Mouse (Mus musculus) MEL (cell line): ENCODE results near the gene Plxdc2. TPM values are rescaled to one million over a fixed set of nuclear protein-coding genes. Genes with fewer than 3 reads are reported as not detected.

Experiments
- DNase-seq: peaks from one replicate; pipeline ENCODE4 v3.0.0; 2011; ENCODE audit warnings: low read depth, low spot score
- H3K27ac ChIP-seq: 2 replicates; pipeline ENCODE4 v1.5.1; 2012; ENCODE audit warnings: low read depth, mild to moderate bottlenecking, control low read depth, low read length, moderate library complexity; ENCODE audit not compliant: control insufficient read depth
- H3K27me3 ChIP-seq, 2 experiments: fragments of 150-350 bp in 1 of 2; sonication (generic) in 1 of 2; 2 replicates each; pipeline ENCODE4 v1.6.1; 2012; ENCODE audit warnings: low read length in 2 of 2, mild to moderate bottlenecking in 2 of 2, improper control_type of control experiment in 1 of 2, moderate library complexity in 1 of 2; ENCODE audit not compliant: insufficient read depth in 2 of 2, control insufficient read depth in 1 of 2
- H3K36me3 ChIP-seq, 2 experiments: 2 replicates each; pipeline ENCODE4 v1.6.1; 2012 to 2014; ENCODE audit warnings: low read length in 2 of 2, improper control_type of control experiment in 1 of 2, inconsistent platforms in 1 of 2, mild to moderate bottlenecking in 1 of 2; ENCODE audit not compliant: insufficient read depth in 2 of 2, control insufficient read depth in 1 of 2
- H3K4me1 ChIP-seq, 2 experiments: fragments of 150-350 bp in 1 of 2; sonication (generic) in 1 of 2; 2 replicates each; pipeline ENCODE4 v1.6.1; 2012; ENCODE audit warnings: low read length in 2 of 2, improper control_type of control experiment in 1 of 2, mild to moderate bottlenecking in 1 of 2; ENCODE audit not compliant: insufficient read depth in 2 of 2, control insufficient read depth in 1 of 2
- H3K4me3 ChIP-seq, 2 experiments: fragments of 150-350 bp in 1 of 2; sonication (generic) in 1 of 2; 2 replicates each; pipeline ENCODE4 v1.5.1; 2012; ENCODE audit warnings: low read depth in 2 of 2, low read length in 2 of 2, mild to moderate bottlenecking in 2 of 2, moderate library complexity in 2 of 2, control low read depth in 1 of 2, improper control_type of control experiment in 1 of 2; ENCODE audit not compliant: control insufficient read depth in 1 of 2, insufficient read depth in 1 of 2
- H3K79me2 ChIP-seq: 2 replicates; pipeline ENCODE4 v1.6.1; 2012; ENCODE audit warnings: mild to moderate bottlenecking, low read length, moderate library complexity; ENCODE audit not compliant: control insufficient read depth, poor library complexity, insufficient read depth
- H3K9ac ChIP-seq: 2 replicates; pipeline ENCODE4 v1.6.1; 2012; ENCODE audit warnings: low read depth, mild to moderate bottlenecking, control low read depth, low read length, moderate library complexity; ENCODE audit not compliant: control insufficient read depth, poor library complexity, severe bottlenecking
- H3K9me3 ChIP-seq: fragments of 150-350 bp; sonication (generic); replicated peaks from 2 replicates; pipeline ENCODE4 v1.6.1; 2012; ENCODE audit warnings: mild to moderate bottlenecking, low read length, improper control_type of control experiment, moderate library complexity; ENCODE audit not compliant: insufficient read depth
- BHLHE40 ChIP-seq: IDR thresholded peaks from 2 replicates; pipeline ENCODE4 v1.6.1; 2012; ENCODE audit warnings: low read depth, mild to moderate bottlenecking, inconsistent platforms, low read length, improper control_type of control experiment, borderline replicate concordance
- CHD1 ChIP-seq: IDR thresholded peaks from 2 replicates; pipeline ENCODE4 v1.6.1; 2012; ENCODE audit warnings: low read depth, mild to moderate bottlenecking, inconsistent platforms, low read length, improper control_type of control experiment
- ETS1 ChIP-seq: IDR thresholded peaks from 2 replicates; pipeline ENCODE4 v1.6.1; 2012; ENCODE audit warnings: low read depth, mild to moderate bottlenecking, inconsistent platforms, low read length, improper control_type of control experiment, moderate library complexity
- GABPA ChIP-seq: IDR thresholded peaks from 2 replicates; pipeline ENCODE4 v1.6.1; 2012; ENCODE audit warnings: low read depth, mild to moderate bottlenecking, inconsistent platforms, low read length, improper control_type of control experiment, moderate library complexity
- HCFC1 ChIP-seq: IDR thresholded peaks from 2 replicates; pipeline ENCODE4 v1.6.1; 2012; ENCODE audit warnings: low read depth, mild to moderate bottlenecking, inconsistent platforms, low read length, improper control_type of control experiment, moderate library complexity
- JUND ChIP-seq: IDR thresholded peaks from 2 replicates; pipeline ENCODE4 v1.6.1; 2011; ENCODE audit warnings: low read depth, mild to moderate bottlenecking, improper control_type of control experiment, low read length
- MEF2A ChIP-seq: IDR thresholded peaks from 2 replicates; pipeline ENCODE4 v1.6.1; 2014; ENCODE audit warnings: low read depth, mild to moderate bottlenecking, inconsistent platforms, low read length, improper control_type of control experiment; ENCODE audit not compliant: poor library complexity, insufficient replicate concordance, severe bottlenecking; ENCODE audit errors: extremely low read depth
- MXI1 ChIP-seq: IDR thresholded peaks from 2 replicates; pipeline ENCODE4 v1.6.1; 2011; ENCODE audit warnings: mild to moderate bottlenecking, low read depth, low read length, improper control_type of control experiment
- MYB ChIP-seq: IDR thresholded peaks from 2 replicates; pipeline ENCODE4 v1.6.1; 2011; ENCODE audit warnings: mild to moderate bottlenecking, low read depth, low read length, improper control_type of control experiment
- MYC ChIP-seq: IDR thresholded peaks from 2 replicates; pipeline ENCODE4 v1.6.1; 2011; ENCODE audit warnings: low read depth, mild to moderate bottlenecking, low read length, improper control_type of control experiment, moderate library complexity
- NRF1 ChIP-seq: IDR thresholded peaks from 2 replicates; pipeline ENCODE4 v1.6.1; 2014; ENCODE audit warnings: low read depth, mild to moderate bottlenecking, inconsistent platforms, low read length, improper control_type of control experiment, moderate library complexity; ENCODE audit not compliant: poor library complexity, insufficient read depth, severe bottlenecking
- POLR2A ChIP-seq, 2 experiments: IDR thresholded peaks; 2 replicates each; pipeline ENCODE4 v1.6.1; 2011 to 2012; ENCODE audit warnings: low read length in 2 of 2, mild to moderate bottlenecking in 2 of 2, control low read depth in 1 of 2, improper control_type of control experiment in 1 of 2, low read depth in 1 of 2, moderate library complexity in 1 of 2; ENCODE audit not compliant: control insufficient read depth in 1 of 2, insufficient read depth in 1 of 2, poor library complexity in 1 of 2
- POLR2AphosphoS2 ChIP-seq: IDR thresholded peaks from 2 replicates; pipeline ENCODE4 v1.6.1; 2011; ENCODE audit warnings: low read length, improper control_type of control experiment
- POLR2AphosphoS5 ChIP-seq: IDR thresholded peaks from 2 replicates; pipeline ENCODE4 v1.6.1; 2012; ENCODE audit warnings: low read depth, borderline replicate concordance, mild to moderate bottlenecking, inconsistent platforms, low read length, moderate library complexity, mixed read lengths
- RAD21 ChIP-seq: IDR thresholded peaks from 2 replicates; pipeline ENCODE4 v1.6.1; 2011; ENCODE audit warnings: mild to moderate bottlenecking, low read depth, low read length, improper control_type of control experiment
- RCOR1 ChIP-seq: IDR thresholded peaks from 2 replicates; pipeline ENCODE4 v1.6.1; 2012; ENCODE audit warnings: low read depth, mild to moderate bottlenecking, inconsistent platforms, low read length, improper control_type of control experiment
- SIN3A ChIP-seq: IDR thresholded peaks from 2 replicates; pipeline ENCODE4 v1.6.1; 2012; ENCODE audit warnings: low read length, improper control_type of control experiment, inconsistent platforms
- TAL1 ChIP-seq: IDR thresholded peaks from 2 replicates; pipeline ENCODE4 v1.6.1; 2012; ENCODE audit warnings: mild to moderate bottlenecking, inconsistent platforms, low read length, moderate library complexity, mixed read lengths
- UBTF ChIP-seq: IDR thresholded peaks from 2 replicates; pipeline ENCODE4 v1.6.1; 2012; ENCODE audit warnings: low read depth, mild to moderate bottlenecking, inconsistent platforms, low read length, improper control_type of control experiment, moderate library complexity, borderline replicate concordance; ENCODE audit not compliant: insufficient read depth
- USF1 ChIP-seq: IDR thresholded peaks from 2 replicates; pipeline ENCODE4 v1.6.1; 2014; ENCODE audit warnings: low read depth, mild to moderate bottlenecking, inconsistent platforms, low read length, improper control_type of control experiment, moderate library complexity
- ZC3H11A ChIP-seq: IDR thresholded peaks from 2 replicates; pipeline ENCODE4 v1.6.1; 2012; ENCODE audit warnings: low read depth, mild to moderate bottlenecking, inconsistent platforms, low read length, improper control_type of control experiment
- ZKSCAN1 ChIP-seq: IDR thresholded peaks from 2 replicates; pipeline ENCODE4 v1.6.1; 2012; ENCODE audit warnings: low read depth, mild to moderate bottlenecking, inconsistent platforms, low read length, improper control_type of control experiment, moderate library complexity
- ZMIZ1 ChIP-seq: IDR thresholded peaks from 2 replicates; pipeline ENCODE4 v1.6.1; 2012; ENCODE audit warnings: low read depth, mild to moderate bottlenecking, inconsistent platforms, low read length, improper control_type of control experiment, moderate library complexity
- ZNF384 ChIP-seq: IDR thresholded peaks from 2 replicates; pipeline ENCODE4 v1.6.1; 2012; ENCODE audit warnings: low read depth, mild to moderate bottlenecking, inconsistent platforms, low read length, improper control_type of control experiment
- polyA plus RNA-seq, 2 experiments: library from polyadenylated mRNA; stranded (reverse) in 1 of 2; unstranded in 1 of 2; fragments of >175 nt in 1 of 2; fragments of >200 nt in 1 of 2; gene quantifications; 2 replicates each; pipeline versions ENCODE4 v1.2.1 to v1.2.4; 2012; ENCODE audit warnings: low replicate concordance in 2 of 2, low read depth in 1 of 2; ENCODE audit not compliant: insufficient read length in 2 of 2, insufficient read depth in 1 of 2, missing spikeins in 1 of 2
- total RNA-seq: library from RNA; depleted of rRNA; stranded (reverse); fragments of 300-350 nt; gene quantifications from 2 replicates; pipeline ENCODE4 v1.2.3, GENCODE M21; 2012

The Plxdc2 gene
- total and polyA plus RNA-seq, 3 experiments = not detected

DNA sequence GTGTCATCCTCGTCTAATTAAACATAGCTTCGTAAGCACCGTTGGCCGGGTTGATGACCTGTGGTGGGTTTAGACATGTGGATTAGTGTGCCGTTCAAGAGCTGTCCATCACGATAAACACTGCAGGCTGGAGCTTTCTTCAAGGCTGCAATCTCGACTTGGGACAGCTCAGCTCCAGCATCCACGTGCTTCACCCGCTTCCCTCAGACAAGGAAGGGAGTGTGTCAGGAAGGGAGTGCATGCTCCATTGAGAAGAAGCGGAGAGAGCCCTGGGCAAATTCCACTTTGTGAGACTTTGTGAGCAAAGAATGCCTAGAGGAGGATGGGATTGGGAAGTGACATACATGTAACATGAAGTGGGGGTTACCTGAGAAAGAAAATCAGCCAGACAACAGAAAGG lies 42.8 kb downstream of the Plxdc2 start:
- Histone ChIP-seq H3K27me3 (no peaks in the 10 kb centered on the region; a peak in 1 of 4 replicates), H3K4me3 (no peak overlapping the region), H3K9ac (no peak overlapping the region), H3K36me3 (no peaks in the 10 kb centered on the region), H3K9me3 (no peaks in the 10 kb centered on the region), H3K27ac (no peak overlapping the region), H3K79me2 (no peaks in the 10 kb centered on the region), H3K4me1 (no peaks in the 10 kb centered on the region)
- no peak for DNase-seq
- TF ChIP-seq RCOR1 = no peak
- TF ChIP-seq NRF1 = no peak
- TF ChIP-seq HCFC1 = no peak
- no peak for TF ChIP-seq ETS1
- TF ChIP-seq POLR2AphosphoS5 = no peak
- no peak for TF ChIP-seq ZNF384
- TF ChIP-seq TAL1 = no peak
- no peak for TF ChIP-seq MYC
- no peak for TF ChIP-seq MYB
- no peak for TF ChIP-seq MXI1
- TF ChIP-seq ZMIZ1 = no peak
- no peak for TF ChIP-seq UBTF
- no peak for TF ChIP-seq POLR2A (IDR thresholded peaks at IDR 0.05; ENCODE audit: control insufficient read depth in 1 of 2, insufficient read depth in 1 of 2, low read depth in 1 of 2, low read length in 2 of 2, poor library complexity in 1 of 2)
- no peak for TF ChIP-seq GABPA
- no peak for TF ChIP-seq ZC3H11A
- TF ChIP-seq JUND = no peak

DNA sequence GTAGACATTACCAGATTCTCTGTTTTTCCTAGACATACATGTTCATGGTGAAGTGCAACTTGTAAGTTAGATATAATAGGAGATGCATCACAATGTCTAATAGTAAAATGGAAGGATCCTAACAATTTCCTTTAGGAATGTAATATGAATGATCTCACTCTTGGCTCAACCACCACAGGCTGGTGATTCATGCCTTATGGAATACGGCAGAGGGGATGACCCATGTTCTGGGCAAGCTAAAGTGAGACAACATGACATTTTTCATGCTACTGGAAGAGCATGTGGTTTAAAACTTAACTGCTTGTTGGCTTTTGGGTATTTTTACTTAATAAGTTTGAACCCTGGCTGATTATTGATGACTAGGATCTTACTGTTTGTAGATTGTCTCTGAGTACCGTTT lies 50.4 kb downstream of the Plxdc2 start:
- no peak overlapping the region for H3K27ac ChIP-seq
- TF ChIP-seq GABPA (no peak), NRF1 (no peak), JUND (no peak), MEF2A (no peak), RAD21 (no peak), ZKSCAN1 (no peak), USF1 (no peak), SIN3A (no peak), POLR2AphosphoS2 (no peak), BHLHE40 (no peak), POLR2A (IDR thresholded peaks at IDR 0.05; ENCODE audit: control insufficient read depth in 1 of 2, insufficient read depth in 1 of 2, low read depth in 1 of 2, low read length in 2 of 2, poor library complexity in 1 of 2) (no peak), MYC (no peak), CHD1 (no peak)
- H3K27me3 ChIP-seq = no peaks in the 10 kb centered on the region; a peak in 1 of 4 replicates
- H3K79me2 ChIP-seq = no peaks in the 10 kb centered on the region
- no peak overlapping the region for H3K9ac ChIP-seq
- DNase-seq = no peak
- no peaks in the 10 kb centered on the region for H3K9me3 ChIP-seq
- H3K36me3 ChIP-seq = no peaks in the 10 kb centered on the region
- H3K4me3 ChIP-seq = no peak overlapping the region
- H3K4me1 ChIP-seq = no peaks in the 10 kb centered on the region
